24 mouse cellular contexts compared by ENCODE assay signal in the genomic region with DNA sequence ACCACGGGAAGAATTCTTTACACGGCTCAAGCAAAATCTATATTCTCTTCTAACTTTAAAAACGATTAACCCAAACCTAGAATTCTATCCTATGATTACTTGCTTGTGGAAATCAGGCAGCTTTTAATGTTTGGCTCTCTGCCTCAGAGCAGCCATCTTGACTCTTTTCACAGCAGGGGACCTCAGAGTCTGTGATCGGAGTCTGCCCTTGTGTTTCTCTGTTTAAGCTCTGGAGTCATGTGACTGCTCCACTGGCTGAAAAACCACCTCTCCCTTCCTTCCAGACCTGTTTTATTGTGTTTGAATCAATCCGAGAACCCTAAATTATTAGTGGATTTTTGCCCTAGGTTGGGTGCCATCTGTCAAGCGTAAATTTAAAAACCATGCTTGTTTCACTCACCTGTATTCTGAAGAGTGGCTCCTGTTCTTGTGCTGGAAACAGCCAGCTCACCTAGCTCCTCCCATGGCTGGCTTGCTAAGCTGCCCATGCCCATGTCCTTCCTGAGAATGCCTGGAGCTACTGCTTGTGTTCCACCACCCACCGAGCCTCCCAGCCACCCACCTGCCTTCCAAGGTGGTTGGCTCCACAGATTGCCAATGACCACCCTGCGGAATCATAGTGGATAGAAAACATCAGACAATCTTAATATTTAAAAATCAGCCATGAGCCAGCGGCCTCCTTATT.
"Had no signal": no experiment of that assay in that cellular context is flagged by ENCODE, and none has a peak within 500 bp of the region (broad histone marks: within the 10 kb centered on the region; RNA-seq: fewer than 3 reads in every experiment).

No protein-coding gene starts in this region.

- DNase-seq: gastrocnemius, adult 2 months; gastrocnemius, postnatal 14 days; gastrocnemius, postnatal 36 days; heart, adult 11 months; heart, adult 2 months; heart, postnatal 4 days; kidney, adult 18-20 months; kidney, adult 8-10 months; kidney, postnatal 10 days; kidney, postnatal 25 days; kidney, postnatal 4 days; liver; liver, embryonic 13.5 days had no signal

- H3K9ac ChIP-seq: heart, embryonic 13.5 days; heart, embryonic 15.5 days; hindbrain, embryonic 12.5 days; hindbrain, embryonic 14.5 days; intestine, embryonic 15.5 days; limb, embryonic 12.5 days; liver, embryonic 13.5 days; liver, embryonic 15.5 days had no signal

- H3K4me1 ChIP-seq: heart, embryonic 13.5 days; heart, embryonic 15.5 days; hindbrain, embryonic 10.5 days; hindbrain, embryonic 12.5 days; intestine, embryonic 15.5 days; limb, embryonic 10.5 days; limb, embryonic 12.5 days; liver, embryonic 13.5 days; liver, embryonic 15.5 days had no signal

- H3K36me3 ChIP-seq: heart, embryonic 13.5 days; heart, embryonic 15.5 days; hindbrain, embryonic 10.5 days; hindbrain, embryonic 12.5 days; intestine, embryonic 15.5 days; limb, embryonic 10.5 days; limb, embryonic 12.5 days; liver, embryonic 13.5 days; liver, embryonic 15.5 days had no signal

- H3K9me3 ChIP-seq: heart, embryonic 13.5 days; heart, embryonic 15.5 days; hindbrain, embryonic 10.5 days; hindbrain, embryonic 12.5 days; intestine, embryonic 15.5 days; limb, embryonic 10.5 days; limb, embryonic 12.5 days; liver, embryonic 13.5 days; liver, embryonic 15.5 days had no signal

- H3K4me3 ChIP-seq: gastrocnemius, adult 2 months; heart, adult 2 months; heart, embryonic 13.5 days; heart, embryonic 15.5 days; hindbrain, embryonic 10.5 days; hindbrain, embryonic 12.5 days; intestine, embryonic 15.5 days; layer of hippocampus, adult 2 months; left cerebral cortex, adult 2 months; limb, embryonic 10.5 days; limb, embryonic 12.5 days; liver, embryonic 13.5 days; liver, embryonic 15.5 days had no signal

- H3K27ac ChIP-seq: gastrocnemius, adult 2 months; heart, adult 2 months; heart, embryonic 13.5 days; heart, embryonic 15.5 days; hindbrain, embryonic 10.5 days; hindbrain, embryonic 12.5 days; hindbrain, embryonic 14.5 days; intestine, embryonic 15.5 days; layer of hippocampus, adult 2 months; left cerebral cortex, adult 2 months; limb, embryonic 10.5 days; limb, embryonic 12.5 days; liver, embryonic 13.5 days; liver, embryonic 15.5 days had no signal
